Mouse (Mus musculus) heart, postnatal 36 days (tissue): Measurements from ENCODE around the gene Nek10. TPM values are rescaled to one million over a fixed set of nuclear protein-coding genes. Genes with fewer than 3 reads are reported as not detected.
"Not testable (repeated sequence)": the region's sequence is repeated elsewhere in the genome, so short reads cannot be mapped to it uniquely, and the experiment has no call there.

Experiments
- DNase-seq, 2 experiments: peaks; one replicate each; pipeline ENCODE4 v3.0.0; 2021 to 2022
- intact Hi-C: fragments of 180-260 bp; cut with DNase I; formaldehyde crosslinking; loops from one replicate; pipeline ENCODE4 v1.15.1; 2025
- total RNA-seq, 2 experiments: library from RNA; stranded (reverse); gene quantifications; 2 replicates each; pipeline ENCODE4 v1.2.3; 2021

Gene Nek10
- total RNA-seq, 2 experiments from 2014 or later = 0.08 to 0.35 TPM

GRCm38 (mm10) chr14:14971056-14971455, 167.8 kb downstream of the Nek10 start:
- DNase-seq = no peak
- intact Hi-C loops = no loop called here

GRCm38 (mm10) chr14:14974156-14974555, 170.9 kb downstream of the Nek10 start:
- no peak for DNase-seq
- intact Hi-C loops = no loop called here

GRCm38 (mm10) chr14:14984106-14984505, 180.9 kb downstream of the Nek10 start:
- intact Hi-C loops = loop anchor here (2.0 kb wide), 1 partner anchor 501 kb away; no protein-coding TSS in a partner anchor
- DNase-seq = not testable (repeated sequence)

- intact Hi-C loops = loop anchor here (1.0 to 2.0 kb wide), 2 partner anchors 122 to 502 kb away; no protein-coding TSS in a partner anchor
Measured at GRCm38 (mm10) chr14:14984710-14985647, 181.8 kb downstream of the Nek10 start.

GRCm38 (mm10) chr14:14987403-14987802, 184.2 kb downstream of the Nek10 start:
- no peak for DNase-seq
- intact Hi-C loops = no loop called here

More at GRCm38 (mm10) chr14:14984710-14985647, 181.8 kb downstream of the Nek10 start:
- peak; percentile 34 to 66 for DNase-seq

- DNase-seq = no peak
- intact Hi-C loops = no loop called here
Measured at GRCm38 (mm10) chr14:14991642-14992041, 188.4 kb downstream of the Nek10 start.

GRCm38 (mm10) chr14:15011408-15011807, 208.2 kb downstream of the Nek10 start:
- intact Hi-C loops = no loop called here
- DNase-seq = no peak

GRCm38 (mm10) chr14:15014799-15015198, 211.6 kb downstream of the Nek10 start:
- intact Hi-C loops = no loop called here
- no peak for DNase-seq

GRCm38 (mm10) chr14:15030626-15031025, 227.4 kb downstream of the Nek10 start:
- intact Hi-C loops, DNase-seq: not testable (repeated sequence)

- DNase-seq = not testable (repeated sequence)
Measured at GRCm38 (mm10) chr14:15034638-15035037, 231.4 kb downstream of the Nek10 start.

GRCm38 (mm10) chr14:15048186-15048585, 245.0 kb downstream of the Nek10 start:
- intact Hi-C loops = no loop called here
- no peak for DNase-seq

More at GRCm38 (mm10) chr14:15034638-15035037, 231.4 kb downstream of the Nek10 start:
- intact Hi-C loops = not testable (repeated sequence)

- intact Hi-C loops = no loop called here
- no peak for DNase-seq
Measured at GRCm38 (mm10) chr14:15061496-15061895, 258.3 kb downstream of the Nek10 start.

Other genes starting within 250 kb of the Nek10 start
- 10 to 100 TPM; 13.7 to 14.0 TPM for gene Slc4a7, start 101.1 kb upstream of the Nek10 start, total RNA-seq